Mouse (Mus musculus) forebrain, embryonic 12.5 days (tissue): Measurements from ENCODE around the gene Gpatch4. TPM values are rescaled to one million over a fixed set of nuclear protein-coding genes. Genes with fewer than 3 reads are reported as not detected.
A peak's percentile ranks its signal among the peaks of the same experiment; 100 is the strongest.

ENCODE experiments used
- ATAC-seq: fragments of 200-750 bp; cut with Nextera tagmentation; 2 replicates; pipeline ENCODE4 v1.8.0; 2017; ENCODE audit warnings: moderate TSS enrichment; ENCODE audit not compliant: low FRiP score
- H3K27ac ChIP-seq: fragments of 300-500 bp; sonication (generic); 2 replicates; pipeline ENCODE4 v1.5.1; 2016; ENCODE audit warnings: mild to moderate bottlenecking
- H3K27me3 ChIP-seq: fragments of 300-500 bp; sonication (generic); 2 replicates; pipeline ENCODE4 v1.6.1; 2016; ENCODE audit warnings: mild to moderate bottlenecking
- H3K36me3 ChIP-seq: fragments of 300-500 bp; sonication (generic); replicated peaks from 2 replicates; pipeline ENCODE4 v1.6.1; 2016; ENCODE audit warnings: mild to moderate bottlenecking
- H3K4me1 ChIP-seq: fragments of 300-500 bp; sonication (generic); 2 replicates; pipeline ENCODE4 v1.6.1; 2016
- H3K4me2 ChIP-seq: fragments of 300-500 bp; sonication (generic); 2 replicates; pipeline ENCODE4 v1.6.1; 2016; ENCODE audit warnings: mild to moderate bottlenecking, moderate library complexity
- H3K4me3 ChIP-seq: fragments of 300-500 bp; sonication (generic); replicated peaks from 2 replicates; pipeline ENCODE4 v1.5.1; 2016; ENCODE audit warnings: mild to moderate bottlenecking
- H3K9ac ChIP-seq: fragments of 300-500 bp; sonication (generic); 2 replicates; pipeline ENCODE4 v1.6.1; 2016; ENCODE audit warnings: mild to moderate bottlenecking
- H3K9me3 ChIP-seq: fragments of 300-500 bp; sonication (generic); 2 replicates; pipeline ENCODE4 v1.6.1; 2016
- WGBS: fragments of 180-500 bp; shearing (Covaris S2); methylation state at CpG from one replicate; pipeline ENCODE4 v1.1.7; 2016; 5-methylcytosine and 5-hydroxymethylcytosine counted together
- polyA plus RNA-seq: library from polyadenylated mRNA; unstranded; fragments of >200 nt; fragmentation: Nextera tagmentation; extraction: Ambion mirVana; gene quantifications from 2 replicates; pipeline ENCODE4 v1.2.1, GENCODE M21; 2016

Gene Gpatch4
- polyA plus RNA-seq, 1 experiment from 2014 or later = 31.4 TPM

GRCm38 (mm10) chr3:88005822-88006786 is 36.8 kb upstream of the Gpatch4 start:
- H3K27ac ChIP-seq = no peak overlapping the region
- 79% methylated on average over 18 of the region's 18 CpGs for WGBS
- no peaks in the 10 kb centered on the region for H3K36me3 ChIP-seq
- H3K4me3 ChIP-seq = no peak overlapping the region
- no peak overlapping the region for H3K9ac ChIP-seq
- peaks cover 5% of the 10 kb centered on the region; the same call in 1 of the 2 replicates for H3K9me3 ChIP-seq
- no peak for ATAC-seq
- H3K4me1 ChIP-seq = peaks cover 8% of the 10 kb centered on the region
- H3K4me2 ChIP-seq = no peak overlapping the region
- H3K27me3 ChIP-seq = peaks cover 51% of the 10 kb centered on the region

DNA sequence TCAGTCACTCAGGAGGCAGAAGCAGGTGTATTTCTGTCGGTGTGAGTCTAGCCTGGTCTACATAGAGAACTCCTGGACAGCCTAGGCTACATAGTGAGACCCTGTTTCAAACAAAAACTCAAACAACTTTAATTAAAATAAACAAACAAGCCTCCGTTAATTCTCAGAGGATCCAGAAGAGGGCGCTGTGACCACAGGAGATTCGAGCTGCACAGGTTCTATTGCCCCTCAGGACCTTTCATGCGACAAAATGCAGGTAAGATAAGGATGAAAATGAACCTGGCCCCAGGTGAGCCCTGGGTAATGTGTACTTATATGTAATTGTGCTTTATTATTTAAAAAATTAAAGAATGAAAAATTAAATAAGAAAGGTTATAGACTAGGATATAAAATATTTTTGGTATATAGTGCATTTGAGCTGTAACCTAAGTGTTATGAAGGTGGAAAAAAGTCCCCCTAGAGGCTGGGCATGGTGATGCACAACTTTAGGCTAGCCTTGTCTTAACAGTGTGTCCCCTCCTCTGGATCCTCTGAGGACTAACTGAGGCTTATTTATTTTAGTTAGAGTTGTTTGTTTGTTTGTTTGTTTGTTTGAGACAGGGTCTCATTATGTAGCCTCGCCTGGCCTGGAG is 32.2 kb upstream of the Gpatch4 start:
- no peak overlapping the region for H3K4me2 ChIP-seq
- peaks cover 20% of the 10 kb centered on the region; the same call in 1 of the 2 replicates for H3K27me3 ChIP-seq
- no peak overlapping the region for H3K9ac ChIP-seq
- H3K36me3 ChIP-seq = no peaks in the 10 kb centered on the region
- peaks cover 5% of the 10 kb centered on the region; the same call in 1 of the 2 replicates for H3K9me3 ChIP-seq
- H3K4me3 ChIP-seq = no peak overlapping the region
- H3K27ac ChIP-seq = no peak overlapping the region
- 11% methylated on average over 6 of the region's 6 CpGs for WGBS
- ATAC-seq = no peak
- H3K4me1 ChIP-seq = no peaks in the 10 kb centered on the region

DNA sequence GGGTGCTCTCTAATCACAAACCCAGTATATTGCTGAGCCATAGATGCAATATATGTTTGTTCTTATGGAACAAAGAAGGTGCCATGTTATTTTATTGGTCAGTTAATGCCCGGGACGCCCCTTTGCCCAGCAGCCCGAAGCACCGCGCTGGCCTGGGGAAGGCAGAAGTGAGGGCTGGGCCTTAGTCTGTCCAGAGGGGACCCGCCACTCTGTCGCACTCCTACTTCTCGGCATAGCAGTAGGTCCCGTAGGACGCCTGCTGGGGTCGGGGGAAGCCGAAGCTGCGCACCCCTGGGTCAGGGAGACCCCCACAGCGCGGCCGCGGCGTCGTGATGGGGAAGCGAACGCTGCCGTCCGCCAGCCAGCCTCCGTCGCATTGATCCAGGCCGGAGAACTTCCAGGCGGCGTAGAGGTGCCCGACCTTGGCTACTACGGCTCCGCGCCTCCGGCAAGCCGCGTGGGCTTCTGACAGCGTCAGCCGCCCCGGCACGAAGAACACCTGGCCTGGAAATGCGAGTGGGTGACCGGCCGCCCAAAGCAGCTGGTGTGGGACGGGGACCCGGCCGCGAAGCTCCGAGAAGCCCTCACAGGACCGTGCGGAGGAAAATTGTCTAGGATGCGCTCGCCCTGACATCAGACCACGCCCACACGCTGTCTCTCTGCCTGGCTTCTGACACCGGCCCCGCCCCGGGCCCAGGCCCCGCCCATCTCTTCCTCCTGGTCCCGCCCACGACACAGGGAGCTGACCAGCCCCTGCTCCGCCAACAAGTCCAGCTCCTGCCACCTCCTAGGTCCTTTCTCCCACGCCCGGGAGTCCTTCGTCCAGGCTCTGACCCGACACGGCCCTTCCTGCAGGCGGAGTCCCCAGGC is 20.4 kb upstream of the Gpatch4 start:
- H3K36me3 ChIP-seq = no peaks in the 10 kb centered on the region
- under 1% methylated on average over 66 of the region's 66 CpGs for WGBS
- H3K4me3 ChIP-seq = peak overlapping the region; percentile 45
- peaks cover 84% of the 10 kb centered on the region for H3K27me3 ChIP-seq
- peaks cover 21% of the 10 kb centered on the region for H3K4me1 ChIP-seq
- no peaks in the 10 kb centered on the region for H3K9me3 ChIP-seq
- H3K9ac ChIP-seq = peak overlapping the region; percentile 54
- ATAC-seq = peak; percentile 92
- H3K27ac ChIP-seq = no peak overlapping the region
- peak overlapping the region; percentile 96 for H3K4me2 ChIP-seq

- Histone ChIP-seq H3K27me3 (peaks cover 81% of the 10 kb centered on the region), H3K4me2 (peak overlapping the region; percentile 96), H3K27ac (no peak overlapping the region), H3K9ac (peak overlapping the region; percentile 54), H3K36me3 (no peaks in the 10 kb centered on the region), H3K4me1 (peaks cover 21% of the 10 kb centered on the region), H3K4me3 (peak overlapping the region; percentile 45), H3K9me3 (peaks cover 6% of the 10 kb centered on the region; the same call in 1 of the 2 replicates)
- ATAC-seq = peak; percentile 75
- WGBS = 1% methylated on average over 81 of the region's 81 CpGs
Observed at GRCm38 (mm10) chr3:88023192-88024074, 19.5 kb upstream of the Gpatch4 start.

GRCm38 (mm10) chr3:88026823-88027222 is 16.1 kb upstream of the Gpatch4 start:
- no peak for ATAC-seq

GRCm38 (mm10) chr3:88027434-88028186 is 15.3 kb upstream of the Gpatch4 start, which contains the start of gene Hapln2:
TSS of gene Hapln2 (minus strand) at chr3:88027583.
- H3K4me3 ChIP-seq = no peak within 1 kb of the TSS
- peaks cover 6% of the 10 kb centered on the region; the same call in 1 of the 2 replicates for H3K9me3 ChIP-seq
- no peak within 1 kb of the TSS for H3K9ac ChIP-seq
- 55% methylated on average over 5 of the region's 5 CpGs for WGBS
- peaks cover 16% of the 10 kb centered on the region for H3K4me1 ChIP-seq
- H3K4me2 ChIP-seq = no peak within 1 kb of the TSS
- H3K27me3 ChIP-seq = peaks cover 79% of the 10 kb centered on the region
- no peaks in the 10 kb centered on the region for H3K36me3 ChIP-seq
- no peak within 1 kb of the TSS for H3K27ac ChIP-seq
- ATAC-seq = no peak

More at GRCm38 (mm10) chr3:88026823-88027222, 16.1 kb upstream of the Gpatch4 start:
- H3K9me3 ChIP-seq = peaks cover 6% of the 10 kb centered on the region; the same call in 1 of the 2 replicates
- no peak overlapping the region for H3K4me2 ChIP-seq
- WGBS = 61% methylated on average over 7 of the region's 7 CpGs
- peaks cover 79% of the 10 kb centered on the region for H3K27me3 ChIP-seq
- H3K4me3 ChIP-seq = no peak overlapping the region
- peaks cover 21% of the 10 kb centered on the region for H3K4me1 ChIP-seq
- H3K9ac ChIP-seq = no peak overlapping the region
- H3K27ac ChIP-seq = no peak overlapping the region
- H3K36me3 ChIP-seq = no peaks in the 10 kb centered on the region

DNA sequence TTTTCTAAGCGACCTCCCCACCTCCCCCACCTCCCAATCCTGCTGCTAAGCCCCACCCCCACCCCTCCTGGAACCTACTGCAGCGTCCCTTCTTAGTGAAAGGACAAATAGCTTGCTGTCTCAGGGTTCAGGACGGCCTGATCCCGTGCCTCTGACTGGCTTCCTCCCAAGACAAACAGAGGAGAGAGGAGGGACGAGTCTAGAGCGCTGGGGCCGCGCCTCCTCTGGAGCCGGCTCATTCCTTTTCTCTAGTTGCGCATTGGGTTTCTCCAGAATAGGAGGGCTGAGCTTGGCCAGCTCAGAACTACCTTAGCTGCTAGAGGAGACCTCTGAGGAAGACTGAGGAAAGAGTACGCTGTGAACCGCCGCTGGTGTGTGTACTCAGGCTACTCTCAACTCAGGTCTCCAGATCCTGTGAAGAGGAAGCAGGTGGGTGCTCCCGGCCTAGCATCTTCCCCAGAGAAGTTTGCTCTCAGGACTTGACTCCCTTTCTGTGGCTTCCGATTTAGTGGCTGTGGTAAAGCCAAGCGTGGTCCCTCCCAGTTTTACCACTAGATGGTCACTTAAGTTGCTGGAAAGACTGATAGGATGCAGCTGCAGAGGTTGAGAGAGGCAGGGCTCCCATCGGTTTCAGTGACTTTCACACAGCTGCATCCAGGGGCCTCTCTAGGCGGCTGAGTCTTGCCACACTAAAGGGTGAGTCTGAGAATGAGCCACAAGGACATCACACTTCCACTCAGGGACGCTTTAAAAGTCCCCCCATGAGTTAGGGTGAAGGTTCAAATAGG is 12.1 kb upstream of the Gpatch4 start:
- no peaks in the 10 kb centered on the region for H3K4me1 ChIP-seq
- WGBS = 17% methylated on average over 19 of the region's 19 CpGs
- H3K27ac ChIP-seq = no peak overlapping the region
- no peak overlapping the region for H3K4me3 ChIP-seq
- H3K36me3 ChIP-seq = no peaks in the 10 kb centered on the region
- ATAC-seq = no peak
- no peak overlapping the region for H3K4me2 ChIP-seq
- peaks cover 6% of the 10 kb centered on the region; the same call in 1 of the 2 replicates for H3K9me3 ChIP-seq
- peaks cover 66% of the 10 kb centered on the region for H3K27me3 ChIP-seq
- no peak overlapping the region for H3K9ac ChIP-seq

- Histone ChIP-seq H3K9ac (no peak overlapping the region), H3K9me3 (no peaks in the 10 kb centered on the region), H3K4me1 (no peaks in the 10 kb centered on the region), H3K4me2 (no peak overlapping the region), H3K36me3 (no peaks in the 10 kb centered on the region), H3K4me3 (no peak overlapping the region), H3K27me3 (peaks cover 55% of the 10 kb centered on the region), H3K27ac (no peak overlapping the region)
- no peak for ATAC-seq
- 71% methylated on average over 5 of the region's 5 CpGs for WGBS
Observed at GRCm38 (mm10) chr3:88033506-88033905, 9.4 kb upstream of the Gpatch4 start.

DNA sequence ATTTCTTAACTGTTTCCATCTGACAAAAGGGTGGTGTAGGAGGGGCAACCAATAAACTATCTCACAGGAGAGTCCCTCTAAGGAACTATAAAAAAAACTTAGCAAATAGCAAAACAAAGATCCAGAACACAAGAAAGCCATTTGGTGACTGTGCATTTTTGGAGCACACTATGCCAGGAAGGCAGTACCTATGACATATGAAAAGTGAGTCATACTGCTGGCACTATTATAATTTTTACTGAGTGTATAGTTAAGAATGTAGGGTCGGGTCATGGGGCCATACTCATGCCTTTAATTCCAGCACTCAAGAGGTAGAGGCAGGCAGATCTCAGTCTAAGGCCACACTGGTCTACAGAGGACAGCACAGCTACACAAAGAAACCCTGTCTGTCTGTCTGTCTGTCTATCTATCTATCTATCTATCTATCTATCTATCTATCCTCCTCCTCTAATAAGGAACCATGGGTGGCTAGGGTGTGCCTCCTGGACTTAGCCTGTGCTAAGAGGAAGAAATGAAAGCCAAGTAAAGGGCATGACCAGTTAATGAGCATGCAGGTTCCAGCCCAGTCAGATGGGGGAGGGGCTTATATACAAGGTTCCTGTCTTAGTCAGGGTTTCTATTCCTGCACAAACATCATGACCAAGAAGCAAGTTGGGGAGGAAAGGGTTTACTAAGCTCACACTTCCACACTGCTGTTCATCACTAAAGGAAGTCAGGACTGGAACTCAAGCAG is 7.2 kb upstream of the Gpatch4 start:
- H3K4me1 ChIP-seq = no peaks in the 10 kb centered on the region
- no peak overlapping the region for H3K4me3 ChIP-seq
- peaks cover 54% of the 10 kb centered on the region for H3K27me3 ChIP-seq
- no peaks in the 10 kb centered on the region for H3K36me3 ChIP-seq
- H3K9ac ChIP-seq = no peak overlapping the region
- no peak overlapping the region for H3K4me2 ChIP-seq
- ATAC-seq = no peak
- no peak overlapping the region for H3K27ac ChIP-seq
- no peaks in the 10 kb centered on the region for H3K9me3 ChIP-seq
- WGBS = 58% methylated on average over 1 of the region's 1 CpGs
